Mouse (Mus musculus) ES-Bruce4 (cell line): Measurements from ENCODE around the gene Rbm28. TPM values are rescaled to one million over a fixed set of nuclear protein-coding genes. Genes with fewer than 3 reads are reported as not detected.
"Not testable (repeated sequence)": the region's sequence is repeated elsewhere in the genome, so short reads cannot be mapped to it uniquely, and the experiment has no call there.

Source experiments
- H3K27ac ChIP-seq: 2 replicates; pipeline ENCODE4 v1.5.1; 2012; ENCODE audit warnings: low read length, inconsistent platforms; ENCODE audit not compliant: insufficient read depth
- H3K27me3 ChIP-seq: 2 replicates; pipeline ENCODE4 v1.6.1; 2012; ENCODE audit warnings: mild to moderate bottlenecking, low read length, inconsistent platforms; ENCODE audit not compliant: control insufficient read depth, poor library complexity, insufficient read depth, severe bottlenecking
- H3K36me3 ChIP-seq: 2 replicates; pipeline ENCODE4 v1.6.1; 2012; ENCODE audit warnings: inconsistent platforms, mild to moderate bottlenecking, low read length, moderate library complexity; ENCODE audit not compliant: control insufficient read depth, poor library complexity, insufficient read depth, severe bottlenecking
- H3K4me1 ChIP-seq: one replicate; pipeline ENCODE4 v1.8.1; 2011; ENCODE audit warnings: low read length; ENCODE audit not compliant: control insufficient read depth, insufficient read depth
- H3K4me3 ChIP-seq: 2 replicates; pipeline ENCODE4 v1.5.1; 2011; ENCODE audit warnings: low read depth, mild to moderate bottlenecking, low read length
- H3K9ac ChIP-seq: 2 replicates; pipeline ENCODE4 v1.6.1; 2012; ENCODE audit warnings: low read depth, mild to moderate bottlenecking, inconsistent platforms; ENCODE audit not compliant: poor library complexity, severe bottlenecking
- H3K9me3 ChIP-seq: replicated peaks from 2 replicates; pipeline ENCODE4 v1.6.1; 2012; ENCODE audit warnings: mild to moderate bottlenecking, low read length, inconsistent platforms; ENCODE audit not compliant: control insufficient read depth, poor library complexity, insufficient read depth, severe bottlenecking
- CTCF ChIP-seq: IDR thresholded peaks from one replicate; pipeline ENCODE4 v1.8.1; 2011; ENCODE audit warnings: low read depth, low read length
- EP300 ChIP-seq: IDR thresholded peaks from 2 replicates; pipeline ENCODE4 v1.6.1; 2011; ENCODE audit warnings: low read depth, low read length; ENCODE audit not compliant: insufficient read depth
- POLR2A ChIP-seq: IDR thresholded peaks from one replicate; pipeline ENCODE4 v1.8.1; 2011; ENCODE audit warnings: low read length; ENCODE audit not compliant: insufficient read depth
- polyA plus RNA-seq: library from polyadenylated mRNA; stranded (reverse); fragments of >200 nt; gene quantifications from 2 replicates; pipeline ENCODE4 v1.2.4, GENCODE M21; 2011; ENCODE audit warnings: low read depth; ENCODE audit not compliant: missing spikeins, insufficient read depth, insufficient read length

Gene Rbm28
- polyA plus RNA-seq, 1 experiment, result 94.5 TPM

- Histone ChIP-seq H3K27ac (no peak overlapping the region), H3K27me3 (no peaks in the 10 kb centered on the region; the same call in 1 of the 2 replicates)
Observed at GRCm38 (mm10) chr6:29170063-29170921, 5.5 kb upstream of the Rbm28 start.

GRCm38 (mm10) chr6:29169675-29170062 is 4.9 kb upstream of the Rbm28 start:
- Histone ChIP-seq H3K9ac (peak overlapping the region; percentile 64), H3K36me3 (no peaks in the 10 kb centered on the region), H3K27me3 (no peaks in the 10 kb centered on the region; the same call in 1 of the 2 replicates), H3K27ac (no peak overlapping the region), H3K4me1 (no peaks in the 10 kb centered on the region), H3K9me3 (no peaks in the 10 kb centered on the region), H3K4me3 (peak overlapping the region; percentile 64)
- TF ChIP-seq POLR2A, result no peak

More at GRCm38 (mm10) chr6:29170063-29170921, 5.5 kb upstream of the Rbm28 start:
- Histone ChIP-seq H3K36me3 (no peaks in the 10 kb centered on the region), H3K9ac (peak overlapping the region; percentile 64), H3K9me3 (no peaks in the 10 kb centered on the region), H3K4me3 (peak overlapping the region; percentile 64), H3K4me1 (no peaks in the 10 kb centered on the region)
- TF ChIP-seq CTCF (no peak), POLR2A (no peak), EP300 (no peak)

GRCm38 (mm10) chr6:29168871-29169270 is 4.1 kb upstream of the Rbm28 start:
- no peaks in the 10 kb centered on the region for H3K36me3 ChIP-seq
- H3K9me3 ChIP-seq, result no peaks in the 10 kb centered on the region
- H3K27me3 ChIP-seq, result no peaks in the 10 kb centered on the region; the same call in 1 of the 2 replicates
- H3K4me3 ChIP-seq, result no peak overlapping the region
- no peak overlapping the region for H3K27ac ChIP-seq
- TF ChIP-seq CTCF (no peak), EP300 (no peak), POLR2A (no peak)
- no peak overlapping the region for H3K9ac ChIP-seq
- no peaks in the 10 kb centered on the region for H3K4me1 ChIP-seq

GRCm38 (mm10) chr6:29166196-29166595 is 1.4 kb upstream of the Rbm28 start:
- Histone ChIP-seq H3K27ac (no peak overlapping the region), H3K27me3 (no peaks in the 10 kb centered on the region; the same call in 1 of the 2 replicates), H3K36me3 (no peaks in the 10 kb centered on the region), H3K9ac (no peak overlapping the region), H3K4me1 (no peaks in the 10 kb centered on the region), H3K9me3 (no peaks in the 10 kb centered on the region), H3K4me3 (no peak overlapping the region)
- no peak for TF ChIP-seq CTCF
- no peak for TF ChIP-seq POLR2A
- no peak for TF ChIP-seq EP300

GRCm38 (mm10) chr6:29161291-29161690 is 3.5 kb downstream of the Rbm28 start:
- not testable (repeated sequence) for H3K9ac ChIP-seq, H3K4me1 ChIP-seq, H3K27me3 ChIP-seq, H3K4me3 ChIP-seq, H3K27ac ChIP-seq, H3K9me3 ChIP-seq
- peaks cover 34% of the 10 kb centered on the region for H3K36me3 ChIP-seq

GRCm38 (mm10) chr6:29160786-29161185 is 4.0 kb downstream of the Rbm28 start:
- Histone ChIP-seq H3K4me3 (no peak overlapping the region), H3K9ac (no peak overlapping the region), H3K9me3 (no peaks in the 10 kb centered on the region), H3K4me1 (no peaks in the 10 kb centered on the region), H3K27ac (no peak overlapping the region), H3K36me3 (peaks cover 39% of the 10 kb centered on the region), H3K27me3 (no peaks in the 10 kb centered on the region)
- no peak for TF ChIP-seq CTCF
- TF ChIP-seq EP300, result no peak
- no peak for TF ChIP-seq POLR2A
